Mouse (Mus musculus): Measurements from ENCODE around the gene Btbd1. TPM values are rescaled to one million over a fixed set of nuclear protein-coding genes. Genes with fewer than 3 reads are reported as not detected.
"Not testable (repeated sequence)": the region's sequence is repeated elsewhere in the genome, so short reads cannot be mapped to it uniquely, and the experiment has no call there.

Gene Btbd1
- polyA plus RNA-seq, 1 experiment: 72.5 TPM

GRCm38 (mm10) chr7:81842998-81843397 is 13.8 kb upstream of the Btbd1 start:
- 94% methylated on average over 1 of the region's 1 CpGs for WGBS
- Histone ChIP-seq H3K27me3 (ENCODE audit: control insufficient read depth, insufficient read depth, low read length) (peaks cover 2% of the 10 kb centered on the region; the same call in 1 of the 2 replicates), H3K27ac (ENCODE audit: insufficient read depth, low read length) (no peak overlapping the region), H3K4me3 (replicated peaks; ENCODE audit: insufficient read depth, low read depth, low read length) (no peak overlapping the region), H3K4me1 (ENCODE audit: control insufficient read depth, insufficient read depth, low read length) (no peaks in the 10 kb centered on the region; the same call in 1 of the 2 replicates)
- DNase-seq: no peak
- TF ChIP-seq POLR2A (IDR thresholded peaks at IDR 0.05; ENCODE audit: borderline replicate concordance, insufficient read depth, low read length): no peak
- TF ChIP-seq CTCF (IDR thresholded peaks at IDR 0.05; ENCODE audit: borderline replicate concordance, insufficient read depth, low read depth, low read length): no peak

GRCm38 (mm10) chr7:81842141-81842540 is 12.9 kb upstream of the Btbd1 start:
- peaks cover 2% of the 10 kb centered on the region; the same call in 1 of the 2 replicates for H3K27me3 ChIP-seq (ENCODE audit: control insufficient read depth, insufficient read depth, low read length)
- DNase-seq: no peak
- 95% methylated on average over 7 of the region's 7 CpGs for WGBS
- H3K27ac ChIP-seq (ENCODE audit: insufficient read depth, low read length): no peak overlapping the region
- no peak overlapping the region for H3K4me3 ChIP-seq (replicated peaks; ENCODE audit: insufficient read depth, low read depth, low read length)
- H3K4me1 ChIP-seq (ENCODE audit: control insufficient read depth, insufficient read depth, low read length): no peaks in the 10 kb centered on the region; the same call in 1 of the 2 replicates
- TF ChIP-seq POLR2A (IDR thresholded peaks at IDR 0.05; ENCODE audit: borderline replicate concordance, insufficient read depth, low read length): no peak
- TF ChIP-seq CTCF (IDR thresholded peaks at IDR 0.05; ENCODE audit: borderline replicate concordance, insufficient read depth, low read depth, low read length): no peak

GRCm38 (mm10) chr7:81841439-81841838 is 12.2 kb upstream of the Btbd1 start:
- TF ChIP-seq POLR2A (IDR thresholded peaks at IDR 0.05; ENCODE audit: borderline replicate concordance, insufficient read depth, low read length) (no peak), CTCF (IDR thresholded peaks at IDR 0.05; ENCODE audit: borderline replicate concordance, insufficient read depth, low read depth, low read length) (no peak)
- DNase-seq: no peak
- Histone ChIP-seq H3K27ac (ENCODE audit: insufficient read depth, low read length) (no peak overlapping the region), H3K4me1 (ENCODE audit: control insufficient read depth, insufficient read depth, low read length) (no peaks in the 10 kb centered on the region; the same call in 1 of the 2 replicates), H3K27me3 (ENCODE audit: control insufficient read depth, insufficient read depth, low read length) (peaks cover 2% of the 10 kb centered on the region; the same call in 1 of the 2 replicates), H3K4me3 (replicated peaks; ENCODE audit: insufficient read depth, low read depth, low read length) (no peak overlapping the region)
- WGBS: 81% methylated on average over 6 of the region's 6 CpGs

- 41% methylated on average over 7 of the region's 7 CpGs for WGBS
- TF ChIP-seq CTCF (IDR thresholded peaks at IDR 0.05; ENCODE audit: borderline replicate concordance, insufficient read depth, low read depth, low read length): no peak
- no peak for TF ChIP-seq POLR2A (IDR thresholded peaks at IDR 0.05; ENCODE audit: borderline replicate concordance, insufficient read depth, low read length)
- DNase-seq: no peak
- Histone ChIP-seq H3K27ac (ENCODE audit: insufficient read depth, low read length) (no peak overlapping the region), H3K4me1 (ENCODE audit: control insufficient read depth, insufficient read depth, low read length) (no peaks in the 10 kb centered on the region; the same call in 1 of the 2 replicates), H3K27me3 (ENCODE audit: control insufficient read depth, insufficient read depth, low read length) (peaks cover 2% of the 10 kb centered on the region; the same call in 1 of the 2 replicates), H3K4me3 (replicated peaks; ENCODE audit: insufficient read depth, low read depth, low read length) (no peak overlapping the region)
Observed at GRCm38 (mm10) chr7:81840661-81841181, 11.5 kb upstream of the Btbd1 start.

DNA sequence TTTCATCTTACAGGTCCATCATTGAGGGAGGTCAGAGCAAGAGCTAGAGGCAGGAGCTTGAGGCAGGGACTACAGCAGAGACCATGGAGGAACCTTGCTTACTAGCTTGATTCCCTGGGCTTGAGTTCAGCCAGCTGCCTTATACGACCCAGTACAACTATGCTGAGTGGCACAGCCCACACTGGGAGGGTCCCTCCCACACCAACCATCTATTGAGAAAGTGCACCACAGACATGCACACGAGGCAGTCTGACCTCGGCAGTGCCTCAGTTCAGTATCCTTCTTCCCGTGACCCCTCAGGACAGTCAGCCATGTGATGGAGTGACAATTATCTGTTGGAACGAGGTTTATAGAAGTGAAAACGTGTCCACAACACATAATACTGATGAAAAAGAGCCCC is 10.5 kb upstream of the Btbd1 start:
- no peak for DNase-seq
- H3K27me3 ChIP-seq (ENCODE audit: control insufficient read depth, insufficient read depth, low read length): peaks cover 2% of the 10 kb centered on the region; the same call in 1 of the 2 replicates
- H3K27ac ChIP-seq (ENCODE audit: insufficient read depth, low read length): no peak overlapping the region
- no peak for TF ChIP-seq POLR2A (IDR thresholded peaks at IDR 0.05; ENCODE audit: borderline replicate concordance, insufficient read depth, low read length)
- no peak for TF ChIP-seq CTCF (IDR thresholded peaks at IDR 0.05; ENCODE audit: borderline replicate concordance, insufficient read depth, low read depth, low read length)
- no peak overlapping the region for H3K4me3 ChIP-seq (replicated peaks; ENCODE audit: insufficient read depth, low read depth, low read length)
- H3K4me1 ChIP-seq (ENCODE audit: control insufficient read depth, insufficient read depth, low read length): no peaks in the 10 kb centered on the region; the same call in 1 of the 2 replicates
- WGBS: 80% methylated on average over 6 of the region's 6 CpGs

DNA sequence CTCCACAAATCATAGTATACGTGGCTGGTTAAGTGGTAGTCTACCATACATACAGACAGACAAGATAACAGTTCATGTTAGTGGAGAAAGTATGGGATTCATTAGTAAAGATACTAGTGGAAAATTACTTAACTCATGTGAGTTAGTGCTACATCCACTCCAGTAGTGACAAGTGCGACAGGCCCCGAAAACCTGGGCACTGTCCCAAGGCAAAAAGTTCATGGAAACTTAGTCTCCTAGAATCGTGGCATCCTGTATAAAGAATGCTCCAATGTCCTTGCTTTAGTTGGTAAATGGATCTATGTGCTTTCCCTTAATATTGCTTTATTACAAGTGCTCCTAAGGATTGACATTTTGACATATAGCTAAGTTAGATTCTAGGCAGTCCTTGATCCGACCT is 8.5 kb upstream of the Btbd1 start:
- 82% methylated on average over 5 of the region's 5 CpGs for WGBS
- H3K4me3 ChIP-seq (replicated peaks; ENCODE audit: insufficient read depth, low read depth, low read length); H3K4me1 ChIP-seq (ENCODE audit: control insufficient read depth, insufficient read depth, low read length); H3K27ac ChIP-seq (ENCODE audit: insufficient read depth, low read length); DNase-seq; H3K27me3 ChIP-seq (ENCODE audit: control insufficient read depth, insufficient read depth, low read length): not testable (repeated sequence)

GRCm38 (mm10) chr7:81835430-81835829 is 6.2 kb upstream of the Btbd1 start:
- Histone ChIP-seq H3K27me3 (ENCODE audit: control insufficient read depth, insufficient read depth, low read length) (peaks cover 2% of the 10 kb centered on the region; the same call in 1 of the 2 replicates), H3K27ac (ENCODE audit: insufficient read depth, low read length) (no peak overlapping the region), H3K4me1 (ENCODE audit: control insufficient read depth, insufficient read depth, low read length) (no peaks in the 10 kb centered on the region), H3K4me3 (replicated peaks; ENCODE audit: insufficient read depth, low read depth, low read length) (no peak overlapping the region)
- no peak for DNase-seq
- TF ChIP-seq POLR2A (IDR thresholded peaks at IDR 0.05; ENCODE audit: borderline replicate concordance, insufficient read depth, low read length) (no peak), CTCF (IDR thresholded peaks at IDR 0.05; ENCODE audit: borderline replicate concordance, insufficient read depth, low read depth, low read length) (no peak)
- WGBS: 91% methylated on average over 5 of the region's 5 CpGs

DNA sequence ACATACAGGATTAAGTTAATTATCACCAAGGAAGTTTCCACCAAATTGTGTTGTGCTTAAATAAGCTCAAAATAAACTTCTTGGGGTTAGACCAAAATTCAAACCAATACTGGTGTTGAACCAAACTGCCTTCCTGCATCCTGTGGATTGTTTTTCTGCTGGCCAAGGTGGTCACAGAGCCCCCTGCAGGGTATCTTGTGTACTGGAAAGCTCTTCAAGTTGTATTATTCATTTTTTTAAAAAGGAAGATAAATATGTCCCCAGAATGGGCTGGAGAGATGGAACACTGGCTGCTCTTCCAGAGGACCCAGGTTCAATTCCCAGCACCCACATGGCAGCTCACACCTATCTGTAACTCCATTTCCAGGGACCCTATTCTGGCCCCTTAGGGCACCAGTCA is 5.6 kb upstream of the Btbd1 start:
- Histone ChIP-seq H3K27ac (ENCODE audit: insufficient read depth, low read length) (no peak overlapping the region), H3K4me3 (replicated peaks; ENCODE audit: insufficient read depth, low read depth, low read length) (no peak overlapping the region), H3K27me3 (ENCODE audit: control insufficient read depth, insufficient read depth, low read length) (peaks cover 2% of the 10 kb centered on the region; the same call in 1 of the 2 replicates), H3K4me1 (ENCODE audit: control insufficient read depth, insufficient read depth, low read length) (no peaks in the 10 kb centered on the region)
- no peak for DNase-seq
- TF ChIP-seq POLR2A (IDR thresholded peaks at IDR 0.05; ENCODE audit: borderline replicate concordance, insufficient read depth, low read length): no peak
- TF ChIP-seq CTCF (IDR thresholded peaks at IDR 0.05; ENCODE audit: borderline replicate concordance, insufficient read depth, low read depth, low read length): no peak
